Comparison of ENCODE assay signal across 7 mouse cellular contexts in the genomic region with DNA sequence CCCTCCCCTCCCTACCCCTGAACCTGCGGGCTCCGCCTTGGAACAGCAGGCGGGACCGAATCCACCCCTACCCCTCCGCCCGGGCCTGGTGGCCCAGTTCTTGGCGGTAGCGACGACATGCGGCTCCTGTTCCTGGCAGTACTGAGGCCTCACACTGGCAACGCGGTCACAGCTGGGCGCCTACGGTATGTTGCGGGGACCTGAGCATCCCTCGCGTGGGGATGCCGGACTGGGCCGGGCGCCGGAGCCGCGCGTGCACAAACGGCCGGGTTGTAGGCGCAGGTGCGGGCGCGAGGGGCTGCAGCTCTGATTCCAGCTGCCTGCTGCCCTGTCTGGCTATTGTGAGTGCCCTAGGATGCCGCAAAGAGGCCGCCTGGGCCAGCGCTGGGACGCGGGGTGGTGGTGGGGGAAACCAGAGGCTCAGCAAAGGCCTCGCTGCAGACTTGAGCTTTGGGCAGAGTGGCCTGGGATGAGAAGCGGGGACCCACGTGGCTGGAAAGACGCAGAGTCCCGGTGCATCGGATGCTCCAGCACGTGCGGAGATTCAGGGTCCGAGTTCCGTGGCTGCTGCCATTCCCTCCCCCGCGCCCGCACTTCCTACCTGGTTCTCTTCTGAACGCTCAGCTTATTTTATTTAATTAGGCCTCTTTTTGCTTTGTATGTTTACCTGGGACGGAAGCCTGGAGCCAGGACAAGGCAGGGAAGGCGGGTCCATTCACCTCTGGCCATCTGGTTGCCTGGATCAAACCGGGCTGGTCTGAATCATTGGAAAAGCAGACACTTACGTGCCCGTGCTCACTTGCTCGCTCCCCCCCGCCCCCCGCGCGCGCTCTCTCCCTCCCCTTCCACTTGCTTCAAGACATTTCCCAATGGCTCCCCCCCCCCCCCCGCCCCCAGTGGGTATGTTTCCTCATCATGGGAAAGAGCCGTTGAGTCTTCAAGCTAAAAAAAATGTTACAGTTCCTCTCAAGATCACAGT. TPM values are rescaled to one million over a fixed set of nuclear protein-coding genes. Genes with fewer than 3 reads are reported as not detected.
DNase-seq lines count a peak whose midpoint lies in the region; ATAC-seq lines count a peak whose summit lies in the region.

A gene (plus strand): TSS at position 96 of the 979 bp plus-strand sequence.
A gene (minus strand): TSS at position 731 of the 979 bp plus-strand sequence.

- no peaks in the 10 kb centered on the region for H3K36me3 ChIP-seq in embryonic facial prominence, embryonic 14.5 days (ENCODE audit: control insufficient read depth, insufficient read depth, low read length)
- no peaks in the 10 kb centered on the region for H3K36me3 ChIP-seq in liver, embryonic 12.5 days

- H3K27me3 ChIP-seq in embryonic facial prominence, embryonic 14.5 days (replicated peaks; ENCODE audit: control insufficient read depth, insufficient read depth, low read length) = peaks cover 23% of the 10 kb centered on the region
- H3K27me3 ChIP-seq in liver, embryonic 12.5 days (replicated peaks) = peaks cover 43% of the 10 kb centered on the region

- H3K4me1 ChIP-seq in embryonic facial prominence, embryonic 14.5 days (ENCODE audit: control insufficient read depth, insufficient read depth, low read length) = 0 out of 2 replicates have a peak, but pooled peaks cover 9% of the 10 kb centered on the region
- H3K4me1 ChIP-seq in liver, embryonic 12.5 days = no peaks in the 10 kb centered on the region

- H3K4me2 ChIP-seq in embryonic facial prominence, embryonic 14.5 days (ENCODE audit: low read depth, low read length) = peak within 1 kb of the TSS; percentile 93
- peak within 1 kb of the TSS; percentile 60 for H3K4me2 ChIP-seq in liver, embryonic 12.5 days

- peak within 1 kb of the TSS; percentile 51 for H3K4me3 ChIP-seq in embryonic facial prominence, embryonic 14.5 days (ENCODE audit: low read depth, low read length)
- peak within 1 kb of the TSS; percentile 37 for H3K4me3 ChIP-seq in liver, embryonic 12.5 days

- H3K9ac ChIP-seq in embryonic facial prominence, embryonic 14.5 days (ENCODE audit: low read depth, low read length) = peak within 1 kb of the TSS; percentile 66
- no peak within 1 kb of the TSS for H3K9ac ChIP-seq in liver, embryonic 12.5 days

- ATAC-seq in embryonic facial prominence, embryonic 14.5 days (ENCODE audit: low read depth) = peak; percentile 78
- ATAC-seq in liver, embryonic 12.5 days = no peak

- DNase-seq in ES-CJ7 (ENCODE audit: low read depth, low spot score) (peak; percentile 54), WW6 (ENCODE audit: low read depth, low spot score) (peak; percentile 39)
- DNase-seq in embryonic facial prominence, embryonic 14.5 days (ENCODE audit: low spot score) = peak; percentile 19
- DNase-seq in kidney, adult 8-10 months = peak; percentile 47
- peak; percentile 66 for DNase-seq in retina, embryonic 14.5 days (ENCODE audit: low spot score)
- DNase-seq in urinary bladder, postnatal 14 days (ENCODE audit: low spot score) = no peak

- H3K9me3 ChIP-seq in embryonic facial prominence, embryonic 14.5 days (ENCODE audit: control insufficient read depth, low read length) = no peaks in the 10 kb centered on the region
- H3K9me3 ChIP-seq in liver, embryonic 12.5 days (replicated peaks) = no peaks in the 10 kb centered on the region

- no peak within 1 kb of the TSS for H3K27ac ChIP-seq in embryonic facial prominence, embryonic 14.5 days (replicated peaks; ENCODE audit: low read depth, low read length)
- H3K27ac ChIP-seq in liver, embryonic 12.5 days = no peak within 1 kb of the TSS

- under 1% methylated on average over 57 of the region's 62 CpGs for WGBS in embryonic facial prominence, embryonic 14.5 days
- WGBS in liver, embryonic 12.5 days (ENCODE audit: insufficient replicate concordance) = 3% methylated on average over 59 of the region's 62 CpGs

RNA-seq across cellular contexts. Expression of the first gene that starts in this region (rescaled TPM):
- 0.25 and 0.66 TPM in 2 replicates for polyA plus RNA-seq in embryonic facial prominence, embryonic 14.5 days (2014; fragmentation: Nextera tagmentation; extraction: Ambion mirVana)
- polyA plus RNA-seq in liver, embryonic 12.5 days (2016; fragmentation: Nextera tagmentation; extraction: Ambion mirVana) = 0.08 and 0.28 TPM in 2 replicates

RNA-seq across cellular contexts. Expression of the second gene that starts in this region (rescaled TPM):
- polyA plus RNA-seq in embryonic facial prominence, embryonic 14.5 days (2014; fragmentation: Nextera tagmentation; extraction: Ambion mirVana) = 17.9 and 18.5 TPM in 2 replicates
- 14.1 and 14.9 TPM in 2 replicates for polyA plus RNA-seq in liver, embryonic 12.5 days (2016; fragmentation: Nextera tagmentation; extraction: Ambion mirVana)
